Mouse (Mus musculus): ENCODE results near the gene Rnf217. TPM values are rescaled to one million over a fixed set of nuclear protein-coding genes. Genes with fewer than 3 reads are reported as not detected.

Gene Rnf217
- polyA plus RNA-seq (2016; fragmentation: Nextera tagmentation; extraction: Ambion mirVana): 2.2 and 2.3 TPM in 2 replicates

- H3K4me1 ChIP-seq: peaks cover 8% of the 10 kb centered on the region
- peak within 1 kb of the TSS; percentile 70 for H3K4me2 ChIP-seq (replicated peaks)
- H3K9ac ChIP-seq: peak within 1 kb of the TSS; percentile 98
- peak within 1 kb of the TSS; percentile 72 for H3K4me3 ChIP-seq
- H3K36me3 ChIP-seq: no peaks in the 10 kb centered on the region
- H3K27ac ChIP-seq: peak within 1 kb of the TSS; percentile 76
- no peaks in the 10 kb centered on the region for H3K9me3 ChIP-seq
- peak; percentile 73 for ATAC-seq (ENCODE audit: insufficient number of reproducible peaks, insufficient read depth, low FRiP score, low TSS enrichment)
- WGBS: under 1% methylated on average over 83 of the region's 106 CpGs
- no peaks in the 10 kb centered on the region for H3K27me3 ChIP-seq
Measured at GRCm38 (mm10) chr10:31609066-31609961, at the start of gene Rnf217. Gene Rnf217, minus strand, starts transcription at chr10:31609184.

- Histone ChIP-seq H3K4me2 (replicated peaks) (no peak overlapping the region), H3K9me3 (no peaks in the 10 kb centered on the region), H3K27ac (no peak overlapping the region), H3K4me3 (no peak overlapping the region), H3K9ac (no peak overlapping the region), H3K27me3 (no peaks in the 10 kb centered on the region), H3K36me3 (no peaks in the 10 kb centered on the region), H3K4me1 (no peaks in the 10 kb centered on the region)
- WGBS: 79% methylated on average over 3 of the region's 3 CpGs
- no peak for ATAC-seq (ENCODE audit: insufficient number of reproducible peaks, insufficient read depth, low FRiP score, low TSS enrichment)
Measured at GRCm38 (mm10) chr10:31647270-31647669, 38.3 kb upstream of the Rnf217 start.

GRCm38 (mm10) chr10:31646083-31646482, 37.1 kb upstream of the Rnf217 start:
- no peak overlapping the region for H3K9ac ChIP-seq
- H3K36me3 ChIP-seq: no peaks in the 10 kb centered on the region
- no peaks in the 10 kb centered on the region for H3K4me1 ChIP-seq
- no peak overlapping the region for H3K27ac ChIP-seq
- H3K27me3 ChIP-seq: no peaks in the 10 kb centered on the region
- 54% methylated on average over 1 of the region's 1 CpGs for WGBS
- ATAC-seq (ENCODE audit: insufficient number of reproducible peaks, insufficient read depth, low FRiP score, low TSS enrichment): no peak
- no peak overlapping the region for H3K4me2 ChIP-seq (replicated peaks)
- H3K9me3 ChIP-seq: no peaks in the 10 kb centered on the region
- H3K4me3 ChIP-seq: no peak overlapping the region

GRCm38 (mm10) chr10:31635098-31635497, 26.1 kb upstream of the Rnf217 start:
- no peaks in the 10 kb centered on the region for H3K4me1 ChIP-seq
- WGBS: 89% methylated on average over 3 of the region's 3 CpGs
- no peak overlapping the region for H3K4me2 ChIP-seq (replicated peaks)
- H3K4me3 ChIP-seq: no peak overlapping the region
- H3K36me3 ChIP-seq: no peaks in the 10 kb centered on the region
- no peaks in the 10 kb centered on the region for H3K27me3 ChIP-seq
- H3K27ac ChIP-seq: no peak overlapping the region
- H3K9me3 ChIP-seq: no peaks in the 10 kb centered on the region
- no peak for ATAC-seq (ENCODE audit: insufficient number of reproducible peaks, insufficient read depth, low FRiP score, low TSS enrichment)
- no peak overlapping the region for H3K9ac ChIP-seq

- Histone ChIP-seq H3K9me3 (no peaks in the 10 kb centered on the region), H3K27ac (no peak overlapping the region), H3K4me3 (no peak overlapping the region), H3K36me3 (no peaks in the 10 kb centered on the region), H3K9ac (no peak overlapping the region), H3K4me1 (no peaks in the 10 kb centered on the region), H3K27me3 (no peaks in the 10 kb centered on the region), H3K4me2 (replicated peaks) (no peak overlapping the region)
- no peak for ATAC-seq (ENCODE audit: insufficient number of reproducible peaks, insufficient read depth, low FRiP score, low TSS enrichment)
- 67% methylated on average over 1 of the region's 1 CpGs for WGBS
Measured at GRCm38 (mm10) chr10:31632005-31632404, 23.0 kb upstream of the Rnf217 start.

GRCm38 (mm10) chr10:31615355-31615754, 6.4 kb upstream of the Rnf217 start:
- no peak for ATAC-seq (ENCODE audit: insufficient number of reproducible peaks, insufficient read depth, low FRiP score, low TSS enrichment)
- Histone ChIP-seq H3K36me3 (no peaks in the 10 kb centered on the region), H3K4me1 (no peaks in the 10 kb centered on the region), H3K27ac (no peak overlapping the region), H3K27me3 (no peaks in the 10 kb centered on the region), H3K9me3 (no peaks in the 10 kb centered on the region), H3K4me3 (no peak overlapping the region), H3K4me2 (replicated peaks) (no peak overlapping the region), H3K9ac (no peak overlapping the region)
- 58% methylated on average over 2 of the region's 2 CpGs for whole genome bisulfite sequencing

GRCm38 (mm10) chr10:31614111-31614510, 5.1 kb upstream of the Rnf217 start:
- no peak for ATAC-seq (ENCODE audit: insufficient number of reproducible peaks, insufficient read depth, low FRiP score, low TSS enrichment)
- Histone ChIP-seq H3K9ac (no peak overlapping the region), H3K4me3 (no peak overlapping the region), H3K4me2 (replicated peaks) (no peak overlapping the region), H3K27ac (no peak overlapping the region), H3K36me3 (no peaks in the 10 kb centered on the region), H3K27me3 (no peaks in the 10 kb centered on the region), H3K4me1 (no peaks in the 10 kb centered on the region), H3K9me3 (no peaks in the 10 kb centered on the region)
- WGBS: 89% methylated on average over 1 of the region's 1 CpGs

GRCm38 (mm10) chr10:31608441-31609065, 431 bp downstream of the Rnf217 start:
- ATAC-seq (ENCODE audit: insufficient number of reproducible peaks, insufficient read depth, low FRiP score, low TSS enrichment): peak; percentile 65
- no peaks in the 10 kb centered on the region for H3K36me3 ChIP-seq
- H3K4me1 ChIP-seq: peaks cover 8% of the 10 kb centered on the region
- H3K9ac ChIP-seq: peak overlapping the region; percentile 98
- peak overlapping the region; percentile 76 for H3K27ac ChIP-seq
- peak overlapping the region; percentile 72 for H3K4me3 ChIP-seq
- WGBS: under 1% methylated on average over 39 of the region's 60 CpGs
- no peaks in the 10 kb centered on the region for H3K27me3 ChIP-seq
- H3K4me2 ChIP-seq (replicated peaks): peak overlapping the region; percentile 70
- H3K9me3 ChIP-seq: no peaks in the 10 kb centered on the region

- Histone ChIP-seq H3K27ac (no peak overlapping the region), H3K9me3 (no peaks in the 10 kb centered on the region), H3K4me1 (peaks cover 8% of the 10 kb centered on the region), H3K27me3 (no peaks in the 10 kb centered on the region), H3K36me3 (no peaks in the 10 kb centered on the region), H3K4me3 (peak overlapping the region; percentile 72), H3K9ac (peak overlapping the region; percentile 98), H3K4me2 (replicated peaks) (peak overlapping the region; percentile 70)
- WGBS: 14% methylated on average over 11 of the region's 11 CpGs
- ATAC-seq (ENCODE audit: insufficient number of reproducible peaks, insufficient read depth, low FRiP score, low TSS enrichment): no peak
Measured at GRCm38 (mm10) chr10:31606981-31607867, 1.8 kb downstream of the Rnf217 start.

GRCm38 (mm10) chr10:31603855-31604254, 5.1 kb downstream of the Rnf217 start:
- H3K4me1 ChIP-seq: peaks cover 8% of the 10 kb centered on the region
- WGBS: 92% methylated on average over 4 of the region's 4 CpGs
- no peaks in the 10 kb centered on the region for H3K27me3 ChIP-seq
- H3K9me3 ChIP-seq: no peaks in the 10 kb centered on the region; the same call in 1 of the 2 replicates
- no peaks in the 10 kb centered on the region for H3K36me3 ChIP-seq
- no peak overlapping the region for H3K4me3 ChIP-seq
- H3K4me2 ChIP-seq (replicated peaks): no peak overlapping the region
- ATAC-seq (ENCODE audit: insufficient number of reproducible peaks, insufficient read depth, low FRiP score, low TSS enrichment): no peak
- no peak overlapping the region for H3K9ac ChIP-seq
- H3K27ac ChIP-seq: no peak overlapping the region

- WGBS: 93% methylated on average over 6 of the region's 6 CpGs
- no peaks in the 10 kb centered on the region for H3K36me3 ChIP-seq
- H3K9ac ChIP-seq: no peak overlapping the region
- no peaks in the 10 kb centered on the region; the same call in 1 of the 2 replicates for H3K9me3 ChIP-seq
- H3K4me1 ChIP-seq: no peaks in the 10 kb centered on the region
- no peak overlapping the region for H3K4me2 ChIP-seq (replicated peaks)
- H3K27ac ChIP-seq: no peak overlapping the region
- H3K27me3 ChIP-seq: no peaks in the 10 kb centered on the region
- no peak overlapping the region for H3K4me3 ChIP-seq
- ATAC-seq (ENCODE audit: insufficient number of reproducible peaks, insufficient read depth, low FRiP score, low TSS enrichment): no peak
Measured at GRCm38 (mm10) chr10:31600116-31600515, 8.9 kb downstream of the Rnf217 start.

All from embryonic facial prominence, embryonic 12.5 days (tissue).